ENCODE assay signal across 25 mouse cellular contexts in genomic region chr12:89241554-89241953, GRCm38 (mm10).
DNase-seq lines count a peak whose midpoint lies in the region; ATAC-seq and TF ChIP-seq lines count a peak whose summit lies in the region.
"Had no signal": no experiment of that assay in that cellular context is flagged by ENCODE, and none has a peak within 500 bp of the region (broad histone marks: within the 10 kb centered on the region; RNA-seq: fewer than 3 reads in every experiment).

No protein-coding gene starts in this region.

- no peak overlapping the region for H3K4me2 ChIP-seq in hindbrain, embryonic 14.5 days (replicated peaks)
- no peak overlapping the region for H3K4me2 ChIP-seq in hindbrain, embryonic 12.5 days (replicated peaks)
- no peak overlapping the region for H3K4me2 ChIP-seq in lung, postnatal 0 days (replicated peaks; ENCODE audit: low read depth, low read length)
- H3K4me2 ChIP-seq: embryonic facial prominence, embryonic 12.5 days; embryonic facial prominence, embryonic 15.5 days; forebrain, embryonic 12.5 days; heart, embryonic 13.5 days; hindbrain, embryonic 13.5 days had no signal

- H3K4me3 ChIP-seq in hindbrain, embryonic 14.5 days (replicated peaks; ENCODE audit: low read length), result no peak overlapping the region
- no peak overlapping the region for H3K4me3 ChIP-seq in hindbrain, embryonic 12.5 days
- no peak overlapping the region for H3K4me3 ChIP-seq in left cerebral cortex, adult 2 months
- no peak overlapping the region for H3K4me3 ChIP-seq in lung, postnatal 0 days (ENCODE audit: low read depth, low read length)
- H3K4me3 ChIP-seq: embryonic facial prominence, embryonic 12.5 days; embryonic facial prominence, embryonic 15.5 days; forebrain, embryonic 12.5 days; heart, adult 2 months; heart, embryonic 10.5 days; heart, embryonic 13.5 days; hindbrain, embryonic 13.5 days had no signal

- H3K27ac ChIP-seq in hindbrain, embryonic 14.5 days, result no peak overlapping the region
- no peak overlapping the region for H3K27ac ChIP-seq in hindbrain, embryonic 12.5 days
- no peak overlapping the region for H3K27ac ChIP-seq in left cerebral cortex, adult 2 months
- H3K27ac ChIP-seq in lung, postnatal 0 days (ENCODE audit: low read length), result no peak overlapping the region
- H3K27ac ChIP-seq: embryonic facial prominence, embryonic 12.5 days; embryonic facial prominence, embryonic 15.5 days; forebrain, embryonic 12.5 days; heart, adult 2 months; heart, embryonic 10.5 days; heart, embryonic 13.5 days; hindbrain, embryonic 13.5 days had no signal

- ATAC-seq in hindbrain, embryonic 14.5 days (ENCODE audit: low FRiP score), result no peak
- ATAC-seq in hindbrain, embryonic 12.5 days (ENCODE audit: low FRiP score), result no peak
- ATAC-seq in lung, postnatal 0 days, result no peak
- ATAC-seq: CD4-positive, CD25-positive, alpha-beta regulatory T cell, adult 4 months had no signal

- no peaks in the 10 kb centered on the region for H3K9me3 ChIP-seq in hindbrain, embryonic 14.5 days (ENCODE audit: control insufficient read depth, low read length)
- H3K9me3 ChIP-seq in hindbrain, embryonic 12.5 days (replicated peaks), result no peaks in the 10 kb centered on the region
- no peaks in the 10 kb centered on the region for H3K9me3 ChIP-seq in lung, postnatal 0 days (ENCODE audit: low read length)
- H3K9me3 ChIP-seq: embryonic facial prominence, embryonic 15.5 days; forebrain, embryonic 12.5 days; heart, embryonic 10.5 days; hindbrain, embryonic 13.5 days had no signal

- no peak overlapping the region for H3K9ac ChIP-seq in hindbrain, embryonic 14.5 days
- H3K9ac ChIP-seq in hindbrain, embryonic 12.5 days, result no peak overlapping the region
- no peak overlapping the region for H3K9ac ChIP-seq in lung, postnatal 0 days (replicated peaks; ENCODE audit: low read depth)
- H3K9ac ChIP-seq: embryonic facial prominence, embryonic 12.5 days; embryonic facial prominence, embryonic 15.5 days; forebrain, embryonic 12.5 days; heart, embryonic 13.5 days; hindbrain, embryonic 13.5 days had no signal

- intact Hi-C loops in left cerebral cortex, adult 2 months (cut with DNase I), result no loop called here

- DNase-seq in hindbrain, embryonic 14.5 days (ENCODE audit: low spot score), result peak; percentile 50
- DNase-seq in left cerebral cortex, adult 2 months (ENCODE audit: extremely low spot score in 1 of 2, low spot score in 2 of 2), result no peak
- DNase-seq in left cerebral cortex, adult 8-10 months (ENCODE audit: low spot score in 2 of 2), result no peak
- DNase-seq in brain, adult 2 months (ENCODE audit: low read depth, low spot score), result peak; percentile 55
- peak; percentile 51 for DNase-seq in brain, embryonic 14.5 days (ENCODE audit: low read depth)
- no peak for DNase-seq in gastrocnemius, adult 8-10 months (ENCODE audit: low spot score in 2 of 2)
- DNase-seq in lung, postnatal 0 days (ENCODE audit: low spot score), result no peak
- DNase-seq: adrenal gland, adult 2 months; adrenal gland, postnatal 14 days; cerebellum, adult 18-20 months; cerebellum, adult 9-11 months; cerebellum, postnatal 25 days; gastrocnemius, postnatal 10 days; gastrocnemius, postnatal 36 days; heart, adult 2 months; heart, postnatal 14 days; heart, postnatal 4 days had no signal

- no peak for TF ChIP-seq POLR2A in brain, embryonic 14.5 days (IDR thresholded peaks at IDR 0.05; ENCODE audit: borderline replicate concordance, extremely low read depth, insufficient read depth, insufficient read length, poor library complexity, severe bottlenecking)

- TF ChIP-seq CTCF in left cerebral cortex, adult 2 months (IDR thresholded peaks at IDR 0.05), result peak; percentile 53
- no peak for TF ChIP-seq CTCF in brain, embryonic 14.5 days (IDR thresholded peaks at IDR 0.05; ENCODE audit: borderline replicate concordance, extremely low read depth, insufficient read depth, insufficient read length)
- no peak for TF ChIP-seq CTCF in lung, postnatal 0 days (IDR thresholded peaks at IDR 0.05)

- H3K4me1 ChIP-seq in hindbrain, embryonic 14.5 days (replicated peaks; ENCODE audit: control insufficient read depth, insufficient read depth, low read length), result no peaks in the 10 kb centered on the region
- H3K4me1 ChIP-seq in hindbrain, embryonic 12.5 days, result no peaks in the 10 kb centered on the region
- H3K4me1 ChIP-seq in lung, postnatal 0 days (ENCODE audit: insufficient read depth, low read depth, low read length), result no peaks in the 10 kb centered on the region
- H3K4me1 ChIP-seq: embryonic facial prominence, embryonic 12.5 days; embryonic facial prominence, embryonic 15.5 days; forebrain, embryonic 12.5 days; heart, embryonic 10.5 days; heart, embryonic 13.5 days; hindbrain, embryonic 13.5 days had no signal

- H3K27me3 ChIP-seq in hindbrain, embryonic 14.5 days (ENCODE audit: control insufficient read depth, insufficient read depth, low read length), result no peaks in the 10 kb centered on the region
- H3K27me3 ChIP-seq in hindbrain, embryonic 12.5 days, result no peaks in the 10 kb centered on the region
- no peaks in the 10 kb centered on the region for H3K27me3 ChIP-seq in lung, postnatal 0 days (replicated peaks; ENCODE audit: insufficient read depth, low read length)
- H3K27me3 ChIP-seq: embryonic facial prominence, embryonic 12.5 days; embryonic facial prominence, embryonic 15.5 days; forebrain, embryonic 12.5 days; heart, embryonic 13.5 days; hindbrain, embryonic 13.5 days had no signal

- no peaks in the 10 kb centered on the region for H3K36me3 ChIP-seq in hindbrain, embryonic 14.5 days (replicated peaks; ENCODE audit: control insufficient read depth, insufficient read depth)
- no peaks in the 10 kb centered on the region for H3K36me3 ChIP-seq in hindbrain, embryonic 12.5 days
- H3K36me3 ChIP-seq in lung, postnatal 0 days (ENCODE audit: insufficient read depth, low read length), result no peaks in the 10 kb centered on the region
- H3K36me3 ChIP-seq: embryonic facial prominence, embryonic 12.5 days; embryonic facial prominence, embryonic 15.5 days; forebrain, embryonic 12.5 days; heart, embryonic 10.5 days; heart, embryonic 13.5 days; hindbrain, embryonic 13.5 days had no signal

- no peak for TF ChIP-seq EP300 in lung, postnatal 0 days (IDR thresholded peaks at IDR 0.05)

Comparison
In these comparisons a context has a peak if more than half of its experiments do, and no peak if none do; other contexts are left out.
1. DNase-seq: peak in hindbrain, embryonic 14.5 days (single experiment), brain, adult 2 months (single experiment) and brain, embryonic 14.5 days (single experiment); none in left cerebral cortex, adult 2 months (0 of 2), left cerebral cortex, adult 8-10 months (0 of 2), gastrocnemius, adult 8-10 months (0 of 2) and lung, postnatal 0 days (single experiment).